Mouse (Mus musculus): ENCODE results near the gene Rab7b. TPM values are rescaled to one million over a fixed set of nuclear protein-coding genes. Genes with fewer than 3 reads are reported as not detected.

Gene Rab7b
- polyA plus RNA-seq, 1 experiment, result 4.8 TPM

GRCm38 (mm10) chr1:131733474-131734180, 45.1 kb downstream of the Rab7b start:
- no peak overlapping the region for H3K4me3 ChIP-seq (replicated peaks; ENCODE audit: insufficient read depth, low read depth, low read length)
- no peak overlapping the region for H3K27ac ChIP-seq (ENCODE audit: insufficient read depth, low read length)
- H3K4me1 ChIP-seq (ENCODE audit: control insufficient read depth, insufficient read depth, low read length), result peaks cover 12% of the 10 kb centered on the region
- TF ChIP-seq POLR2A (IDR thresholded peaks at IDR 0.05; ENCODE audit: borderline replicate concordance, insufficient read depth, low read length) (no peak), CTCF (IDR thresholded peaks at IDR 0.05; ENCODE audit: borderline replicate concordance, insufficient read depth, low read depth, low read length) (no peak)
- WGBS, result 72% methylated on average over 13 of the region's 13 CpGs
- no peak for DNase-seq
- no peaks in the 10 kb centered on the region for H3K27me3 ChIP-seq (ENCODE audit: control insufficient read depth, insufficient read depth, low read length)

- Histone ChIP-seq H3K27me3 (ENCODE audit: control insufficient read depth, insufficient read depth, low read length) (no peaks in the 10 kb centered on the region), H3K4me1 (ENCODE audit: control insufficient read depth, insufficient read depth, low read length) (peaks cover 12% of the 10 kb centered on the region), H3K27ac (ENCODE audit: insufficient read depth, low read length) (no peak overlapping the region), H3K4me3 (replicated peaks; ENCODE audit: insufficient read depth, low read depth, low read length) (no peak overlapping the region)
- no peak for TF ChIP-seq POLR2A (IDR thresholded peaks at IDR 0.05; ENCODE audit: borderline replicate concordance, insufficient read depth, low read length)
- TF ChIP-seq CTCF (IDR thresholded peaks at IDR 0.05; ENCODE audit: borderline replicate concordance, insufficient read depth, low read depth, low read length), result no peak
- WGBS, result 98% methylated on average over 6 of the region's 6 CpGs
- DNase-seq, result no peak
These were observed 46.3 kb downstream of the Rab7b start for GRCm38 (mm10) chr1:131734657-131735273.

- Histone ChIP-seq H3K4me1 (ENCODE audit: control insufficient read depth, insufficient read depth, low read length) (peaks cover 12% of the 10 kb centered on the region), H3K27me3 (ENCODE audit: control insufficient read depth, insufficient read depth, low read length) (no peaks in the 10 kb centered on the region), H3K4me3 (replicated peaks; ENCODE audit: insufficient read depth, low read depth, low read length) (no peak overlapping the region), H3K27ac (ENCODE audit: insufficient read depth, low read length) (no peak overlapping the region)
- 87% methylated on average over 9 of the region's 9 CpGs for WGBS
- TF ChIP-seq CTCF (IDR thresholded peaks at IDR 0.05; ENCODE audit: borderline replicate concordance, insufficient read depth, low read depth, low read length), result no peak
- no peak for TF ChIP-seq POLR2A (IDR thresholded peaks at IDR 0.05; ENCODE audit: borderline replicate concordance, insufficient read depth, low read length)
- no peak for DNase-seq
These were observed 48.0 kb downstream of the Rab7b start for GRCm38 (mm10) chr1:131736494-131736893.

GRCm38 (mm10) chr1:131737269-131737668, 48.8 kb downstream of the Rab7b start:
- TF ChIP-seq POLR2A (IDR thresholded peaks at IDR 0.05; ENCODE audit: borderline replicate concordance, insufficient read depth, low read length) (no peak), CTCF (IDR thresholded peaks at IDR 0.05; ENCODE audit: borderline replicate concordance, insufficient read depth, low read depth, low read length) (no peak)
- Histone ChIP-seq H3K27ac (ENCODE audit: insufficient read depth, low read length) (no peak overlapping the region), H3K4me3 (replicated peaks; ENCODE audit: insufficient read depth, low read depth, low read length) (no peak overlapping the region), H3K27me3 (ENCODE audit: control insufficient read depth, insufficient read depth, low read length) (no peaks in the 10 kb centered on the region), H3K4me1 (ENCODE audit: control insufficient read depth, insufficient read depth, low read length) (peaks cover 12% of the 10 kb centered on the region)
- WGBS, result 5% methylated on average over 5 of the region's 5 CpGs
- DNase-seq, result peak; percentile 86 to 88

GRCm38 (mm10) chr1:131738760-131739159, 50.3 kb downstream of the Rab7b start:
- H3K4me3 ChIP-seq (replicated peaks; ENCODE audit: insufficient read depth, low read depth, low read length), result no peak overlapping the region
- DNase-seq, result no peak
- 89% methylated on average over 1 of the region's 1 CpGs for WGBS
- no peak for TF ChIP-seq CTCF (IDR thresholded peaks at IDR 0.05; ENCODE audit: borderline replicate concordance, insufficient read depth, low read depth, low read length)
- no peak for TF ChIP-seq POLR2A (IDR thresholded peaks at IDR 0.05; ENCODE audit: borderline replicate concordance, insufficient read depth, low read length)
- H3K27me3 ChIP-seq (ENCODE audit: control insufficient read depth, insufficient read depth, low read length), result no peaks in the 10 kb centered on the region
- peaks cover 12% of the 10 kb centered on the region for H3K4me1 ChIP-seq (ENCODE audit: control insufficient read depth, insufficient read depth, low read length)
- no peak overlapping the region for H3K27ac ChIP-seq (ENCODE audit: insufficient read depth, low read length)

DNA sequence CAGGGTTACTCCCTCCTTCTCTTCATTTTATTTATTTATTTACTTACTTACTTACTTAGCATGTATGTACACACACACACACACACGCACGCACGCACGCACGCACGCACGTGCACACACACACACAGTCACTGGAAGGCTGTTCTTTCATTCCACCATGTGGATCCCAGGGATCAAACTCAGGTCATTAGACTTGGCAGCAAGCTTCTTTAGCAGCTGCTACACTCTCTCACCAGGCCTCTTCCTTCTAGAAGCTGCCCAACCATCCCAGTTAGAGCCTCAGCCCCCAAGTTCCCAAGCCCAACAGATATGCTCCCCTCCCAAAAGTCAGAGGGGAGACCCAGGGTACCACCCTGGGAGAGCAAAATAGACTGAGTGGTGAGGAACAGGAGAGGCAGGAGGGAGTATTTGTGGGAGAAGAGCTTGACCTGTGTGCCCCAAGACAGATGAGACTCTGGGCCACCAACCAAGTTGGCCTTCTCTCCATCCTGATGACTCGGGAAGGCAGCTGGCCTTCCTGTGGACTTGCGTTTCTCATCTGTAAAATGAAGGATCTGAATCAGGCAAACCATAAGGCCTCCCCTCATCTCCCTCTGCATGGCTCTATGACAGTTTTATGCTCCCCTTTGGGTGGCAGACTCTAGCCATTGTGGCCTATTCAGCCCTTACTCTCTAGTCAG, 51.1 kb downstream of the Rab7b start:
- Histone ChIP-seq H3K27ac (ENCODE audit: insufficient read depth, low read length) (no peak overlapping the region), H3K4me3 (replicated peaks; ENCODE audit: insufficient read depth, low read depth, low read length) (no peak overlapping the region), H3K4me1 (ENCODE audit: control insufficient read depth, insufficient read depth, low read length) (peaks cover 12% of the 10 kb centered on the region), H3K27me3 (ENCODE audit: control insufficient read depth, insufficient read depth, low read length) (no peaks in the 10 kb centered on the region)
- no peak for DNase-seq
- TF ChIP-seq POLR2A (IDR thresholded peaks at IDR 0.05; ENCODE audit: borderline replicate concordance, insufficient read depth, low read length) (no peak), CTCF (IDR thresholded peaks at IDR 0.05; ENCODE audit: borderline replicate concordance, insufficient read depth, low read depth, low read length) (no peak)
- 89% methylated on average over 9 of the region's 9 CpGs for WGBS

DNA sequence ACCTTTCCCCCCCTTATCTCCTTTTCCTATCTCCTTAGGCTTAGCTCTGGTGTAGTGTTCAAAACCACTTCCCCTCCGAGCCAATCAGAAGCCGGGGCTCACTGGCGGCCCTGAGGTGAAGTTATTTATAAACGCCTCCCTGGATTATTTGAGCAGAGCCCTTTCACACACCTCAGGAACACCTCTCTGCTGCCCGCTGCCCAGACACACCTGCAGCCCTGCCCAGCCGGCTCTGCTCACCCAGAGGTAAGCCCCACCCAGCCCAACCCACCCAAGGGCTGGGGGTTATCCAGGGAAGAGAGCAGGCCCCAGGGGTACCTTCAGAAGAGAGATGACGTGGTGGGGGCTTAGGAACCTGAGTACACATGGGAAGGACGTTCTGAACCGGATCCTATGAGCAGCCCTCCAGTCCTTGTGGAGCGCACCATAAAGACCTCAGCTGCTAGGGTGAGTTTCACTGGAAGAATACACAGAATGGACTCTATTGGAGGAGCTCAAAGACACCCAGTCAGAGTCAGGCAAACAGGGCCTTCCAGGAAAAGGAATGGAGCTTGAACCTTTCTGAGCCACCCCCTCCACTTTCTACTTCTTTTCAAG, 55.5 kb downstream of the Rab7b start, which contains the start of gene Slc26a9:
Gene Slc26a9 (plus strand): TSS at position 155 of the 597 bp plus-strand sequence.
- WGBS, result 94% methylated on average over 10 of the region's 10 CpGs
- Histone ChIP-seq H3K4me3 (replicated peaks; ENCODE audit: insufficient read depth, low read depth, low read length) (no peak within 1 kb of the TSS), H3K27me3 (ENCODE audit: control insufficient read depth, insufficient read depth, low read length) (no peaks in the 10 kb centered on the region), H3K27ac (ENCODE audit: insufficient read depth, low read length) (no peak within 1 kb of the TSS), H3K4me1 (ENCODE audit: control insufficient read depth, insufficient read depth, low read length) (no peaks in the 10 kb centered on the region)
- no peak for DNase-seq
- TF ChIP-seq POLR2A (IDR thresholded peaks at IDR 0.05; ENCODE audit: borderline replicate concordance, insufficient read depth, low read length), result no peak
- TF ChIP-seq CTCF (IDR thresholded peaks at IDR 0.05; ENCODE audit: borderline replicate concordance, insufficient read depth, low read depth, low read length), result no peak
